Mouse (Mus musculus) lung, embryonic 14.5 days (tissue): Measurements from ENCODE around the gene Il4. TPM values are rescaled to one million over a fixed set of nuclear protein-coding genes. Genes with fewer than 3 reads are reported as not detected.
A peak's percentile ranks its signal among the peaks of the same experiment; 100 is the strongest.

Experiments used
- ATAC-seq: fragments of 200-750 bp; cut with Nextera tagmentation; 2 replicates; pipeline ENCODE4 v1.8.0; 2017; ENCODE audit warnings: mild to moderate bottlenecking, moderate TSS enrichment, moderate library complexity; ENCODE audit not compliant: insufficient read depth
- DNase-seq: peaks from one replicate; pipeline ENCODE4 v3.0.0-alpha.2; 2015
- H3K27ac ChIP-seq: fragments of 300-500 bp; sonication (generic); 2 replicates; pipeline ENCODE4 v1.5.1; 2014; ENCODE audit warnings: low read depth, mild to moderate bottlenecking, moderate library complexity
- H3K27me3 ChIP-seq: fragments of 300-500 bp; sonication (generic); 2 replicates; pipeline ENCODE4 v1.6.1; 2014; ENCODE audit warnings: low read length, control low read depth; ENCODE audit not compliant: insufficient read depth
- H3K36me3 ChIP-seq: fragments of 300-500 bp; sonication (generic); 2 replicates; pipeline ENCODE4 v1.6.1; 2014; ENCODE audit warnings: control low read depth; ENCODE audit not compliant: insufficient read depth
- H3K4me1 ChIP-seq: fragments of 300-500 bp; sonication (generic); 2 replicates; pipeline ENCODE4 v1.6.1; 2014; ENCODE audit warnings: antibody characterized with exemption, control low read depth; ENCODE audit not compliant: insufficient read depth
- H3K4me2 ChIP-seq: fragments of 300-500 bp; sonication (generic); 2 replicates; pipeline ENCODE4 v1.6.1; 2014; ENCODE audit warnings: mild to moderate bottlenecking
- H3K4me3 ChIP-seq: fragments of 300-500 bp; sonication (generic); 2 replicates; pipeline ENCODE4 v1.5.1; 2014; ENCODE audit warnings: low read depth, low read length
- H3K9ac ChIP-seq: fragments of 300-500 bp; sonication (generic); 2 replicates; pipeline ENCODE4 v1.6.1; 2014
- H3K9me3 ChIP-seq: fragments of 300-500 bp; sonication (generic); 2 replicates; pipeline ENCODE4 v1.6.1; 2016; ENCODE audit warnings: low read depth, low read length, control low read depth
- CTCF ChIP-seq: IDR thresholded peaks from 2 replicates; pipeline ENCODE4 v1.5.1; 2016; ENCODE audit warnings: antibody characterized with exemption, low read depth
- WGBS: fragments of 180-500 bp; shearing (Covaris S2); extraction: QIAGEN DNeasy Blood & Tissue Kit; methylation state at CpG from one replicate; pipeline ENCODE4 v1.1.7; 2014; 5-methylcytosine and 5-hydroxymethylcytosine counted together
- polyA plus RNA-seq: library from polyadenylated mRNA; unstranded; fragments of >200 nt; fragmentation: Nextera tagmentation; extraction: Ambion mirVana; gene quantifications from 2 replicates; pipeline ENCODE4 v1.2.1, GENCODE M21; 2014

The Il4 gene
- polyA plus RNA-seq, 1 experiment from 2014 or later = 2.1 TPM

DNA sequence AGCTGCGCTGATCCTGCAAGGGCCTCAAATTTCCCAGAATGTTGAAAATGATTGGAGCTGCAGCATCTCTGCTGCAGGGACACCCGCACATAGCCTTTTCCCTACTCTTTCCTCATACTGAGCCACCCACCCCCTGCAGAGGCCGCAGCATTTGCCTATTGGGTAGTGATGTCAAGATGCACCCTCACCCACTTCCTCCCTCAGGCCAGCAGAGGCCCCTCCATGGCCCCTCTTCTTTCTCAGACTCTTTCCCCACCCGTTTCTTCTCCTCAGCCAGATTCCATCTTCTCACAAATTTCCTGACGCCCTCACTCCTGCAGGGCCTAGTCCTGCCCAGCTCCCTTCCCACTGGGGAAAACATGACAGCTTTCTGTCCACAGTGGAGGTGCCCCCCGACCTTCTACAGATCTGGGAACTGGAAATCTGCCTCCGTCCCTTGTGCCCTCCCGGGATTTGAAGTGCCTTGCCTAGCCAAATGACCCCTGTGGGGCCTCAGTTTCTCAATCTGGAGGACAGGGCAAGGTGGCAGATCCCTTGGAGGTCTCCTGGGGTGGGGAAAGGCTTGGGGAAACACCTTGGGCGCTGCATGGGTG lies 17.2 kb upstream of the Il4 start:
- peak; percentile 7 for DNase-seq
- Histone ChIP-seq H3K9me3 (no peaks in the 10 kb centered on the region), H3K27ac (no peak overlapping the region), H3K9ac (no peak overlapping the region; the same call in 1 of the 2 replicates), H3K4me2 (peak overlapping the region; percentile 76), H3K4me3 (peak overlapping the region; percentile 36), H3K36me3 (no peaks in the 10 kb centered on the region), H3K4me1 (no peaks in the 10 kb centered on the region), H3K27me3 (peaks cover 26% of the 10 kb centered on the region)
- no peak for ATAC-seq
- 34% methylated on average over 9 of the region's 9 CpGs for WGBS
- TF ChIP-seq CTCF = no peak

DNA sequence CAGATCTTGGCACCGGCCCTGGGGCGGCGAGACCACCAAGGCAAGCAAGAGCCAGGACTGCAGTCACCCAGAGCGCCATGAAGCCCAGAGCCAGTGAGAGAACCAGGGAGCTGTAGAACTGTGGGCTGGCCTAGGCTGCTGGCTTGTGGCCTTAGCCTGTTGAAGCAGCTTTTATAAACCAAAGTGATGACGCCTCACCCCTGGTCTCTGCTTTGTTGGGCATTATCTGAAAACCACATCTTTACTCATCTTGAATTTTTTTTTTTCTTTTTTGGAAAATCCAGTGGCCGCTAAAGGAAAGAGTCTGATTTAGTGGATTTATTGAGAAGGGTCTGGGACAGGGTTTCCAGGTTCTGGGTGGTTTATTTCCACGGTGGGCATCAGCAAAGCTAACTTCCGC lies 16.1 kb upstream of the Il4 start, which contains the start of gene Il13:
Il13 (minus strand) TSS at position 147 of the 400 bp plus-strand sequence.
- no peak within 1 kb of the TSS for H3K4me2 ChIP-seq
- DNase-seq (no peak), ATAC-seq (no peak)
- no peaks in the 10 kb centered on the region for H3K4me1 ChIP-seq
- H3K9me3 ChIP-seq = no peaks in the 10 kb centered on the region
- peaks cover 26% of the 10 kb centered on the region for H3K27me3 ChIP-seq
- H3K9ac ChIP-seq = no peak within 1 kb of the TSS
- no peak for TF ChIP-seq CTCF
- no peak within 1 kb of the TSS for H3K4me3 ChIP-seq
- 91% methylated on average over 8 of the region's 8 CpGs for WGBS
- no peaks in the 10 kb centered on the region for H3K36me3 ChIP-seq
- no peak within 1 kb of the TSS for H3K27ac ChIP-seq

DNA sequence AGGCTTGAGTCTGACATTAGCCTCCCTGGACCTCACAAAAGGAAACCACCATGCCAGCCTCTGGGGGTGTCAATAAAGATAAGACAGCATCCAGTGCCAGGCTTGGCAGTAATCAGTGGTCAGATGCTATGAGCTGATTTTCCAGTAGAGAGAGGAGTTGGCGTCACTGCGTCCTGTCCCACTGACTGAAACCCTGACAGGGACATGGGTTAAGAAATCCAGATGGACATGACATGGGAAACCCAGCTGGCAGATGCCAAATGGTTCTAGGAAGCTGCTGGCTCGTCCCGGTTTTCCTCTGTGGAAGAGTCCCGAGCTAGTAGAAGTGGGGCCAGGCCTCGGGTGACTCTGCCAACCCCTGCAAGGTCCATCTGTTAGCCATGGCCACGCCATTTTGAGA lies 15.2 kb upstream of the Il4 start:
- WGBS = 79% methylated on average over 7 of the region's 7 CpGs
- peaks cover 26% of the 10 kb centered on the region for H3K27me3 ChIP-seq
- no peak overlapping the region for H3K4me2 ChIP-seq
- no peak for ATAC-seq
- no peak overlapping the region for H3K4me3 ChIP-seq
- no peaks in the 10 kb centered on the region for H3K9me3 ChIP-seq
- no peak overlapping the region for H3K27ac ChIP-seq
- H3K4me1 ChIP-seq = no peaks in the 10 kb centered on the region
- no peaks in the 10 kb centered on the region for H3K36me3 ChIP-seq
- no peak for DNase-seq
- no peak overlapping the region for H3K9ac ChIP-seq
- no peak for TF ChIP-seq CTCF

DNA sequence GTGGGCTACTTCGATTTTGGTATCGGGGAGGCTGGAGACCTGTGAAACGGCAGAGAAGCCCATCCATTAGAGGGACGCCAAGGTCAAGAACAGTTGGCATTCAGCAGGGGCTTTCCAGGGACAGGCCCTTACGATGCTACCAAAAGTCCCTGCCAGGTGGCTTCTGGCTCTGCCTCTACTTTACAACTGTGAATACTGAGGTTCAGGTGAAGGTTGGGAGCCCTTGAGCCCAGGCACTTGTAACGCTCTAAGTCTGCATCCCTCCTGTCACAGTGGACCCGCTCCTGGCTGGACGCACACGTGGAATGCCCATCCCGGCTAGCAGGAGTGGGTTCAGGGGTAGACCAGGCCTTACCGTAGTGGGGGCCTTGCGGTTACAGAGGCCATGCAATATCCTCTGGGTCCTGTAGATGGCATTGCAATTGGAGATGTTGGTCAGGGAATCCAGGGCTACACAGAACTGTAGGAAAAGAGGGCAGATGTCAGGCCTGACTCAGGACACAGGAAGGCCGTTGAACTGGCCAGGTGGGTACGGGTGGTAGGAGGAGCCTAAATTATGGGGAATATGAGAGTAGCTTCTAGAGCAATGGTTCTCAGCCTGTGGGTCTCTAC lies 13.8 kb upstream of the Il4 start:
- no peak overlapping the region for H3K9ac ChIP-seq
- ATAC-seq (no peak), DNase-seq (peak; percentile 42)
- H3K27me3 ChIP-seq = peaks cover 19% of the 10 kb centered on the region
- H3K36me3 ChIP-seq = no peaks in the 10 kb centered on the region
- no peak overlapping the region for H3K4me3 ChIP-seq
- peak; percentile 60 for TF ChIP-seq CTCF
- no peak overlapping the region for H3K27ac ChIP-seq
- no peaks in the 10 kb centered on the region for H3K9me3 ChIP-seq
- H3K4me2 ChIP-seq = no peak overlapping the region
- 68% methylated on average over 14 of the region's 14 CpGs for WGBS
- no peaks in the 10 kb centered on the region for H3K4me1 ChIP-seq

DNA sequence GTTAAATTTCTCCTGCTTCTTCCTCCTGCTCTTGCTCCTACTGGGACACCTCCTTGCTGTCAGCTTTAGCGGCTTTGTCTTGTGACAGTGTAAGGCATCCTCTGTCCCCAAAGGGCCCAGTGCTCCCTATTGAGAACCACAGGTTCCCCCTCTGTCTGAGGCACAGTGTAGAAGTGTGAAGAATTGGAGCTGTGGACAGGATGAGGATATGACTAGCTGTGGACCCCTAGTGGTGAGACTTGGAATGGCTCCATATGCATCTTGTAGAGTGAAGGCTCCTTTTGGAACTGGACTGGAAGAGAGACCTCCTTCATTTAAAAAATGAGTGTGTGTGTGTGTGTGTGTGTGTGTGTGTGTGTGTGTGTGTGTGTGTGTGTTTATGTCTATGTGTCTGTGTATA lies 9.4 kb upstream of the Il4 start:
- ATAC-seq = peak; percentile 62; the same call in 1 of the 2 replicates
- no peak overlapping the region for H3K9ac ChIP-seq
- H3K4me3 ChIP-seq = no peak overlapping the region
- no peaks in the 10 kb centered on the region for H3K4me1 ChIP-seq
- WGBS = 0% methylated on average over 1 of the region's 1 CpGs
- H3K4me2 ChIP-seq = no peak overlapping the region
- no peaks in the 10 kb centered on the region for H3K27me3 ChIP-seq
- peak; percentile 95 for TF ChIP-seq CTCF
- no peaks in the 10 kb centered on the region for H3K9me3 ChIP-seq
- no peak overlapping the region for H3K27ac ChIP-seq
- DNase-seq = peak; percentile 93
- no peaks in the 10 kb centered on the region for H3K36me3 ChIP-seq

DNA sequence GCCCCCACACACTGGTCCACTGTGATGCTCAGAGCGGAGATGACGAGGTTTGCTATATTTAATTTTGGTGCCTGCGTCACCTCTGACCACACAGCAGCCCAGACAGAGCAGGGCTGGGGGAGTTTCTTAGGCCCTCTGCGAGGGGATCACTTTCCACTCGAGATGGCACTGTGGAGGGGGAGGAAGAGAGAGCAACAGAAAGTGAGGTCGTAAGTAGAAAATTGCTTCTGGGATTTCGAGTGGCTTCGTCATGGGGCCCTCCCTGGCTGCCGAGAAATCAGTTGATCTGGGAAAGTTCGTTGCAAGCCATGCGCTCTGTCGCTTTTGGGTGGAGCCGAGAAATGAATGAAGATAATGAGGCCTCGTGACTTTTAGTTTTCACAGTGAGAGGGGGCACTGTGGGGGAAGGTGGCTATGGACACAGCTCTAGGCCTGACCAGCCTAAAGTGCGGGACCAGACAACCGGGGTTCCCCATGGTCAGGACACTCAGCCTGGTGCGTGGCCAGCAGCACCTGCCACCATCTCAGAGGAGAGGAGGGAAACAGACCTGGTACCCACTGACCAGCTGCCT lies 8.4 kb upstream of the Il4 start:
- Histone ChIP-seq H3K36me3 (no peaks in the 10 kb centered on the region), H3K27ac (no peak overlapping the region), H3K4me1 (no peaks in the 10 kb centered on the region), H3K27me3 (no peaks in the 10 kb centered on the region), H3K4me3 (no peak overlapping the region), H3K9ac (no peak overlapping the region), H3K9me3 (no peaks in the 10 kb centered on the region), H3K4me2 (no peak overlapping the region)
- no peak for TF ChIP-seq CTCF
- ATAC-seq (no peak), DNase-seq (no peak)
- WGBS = 63% methylated on average over 17 of the region's 17 CpGs

DNA sequence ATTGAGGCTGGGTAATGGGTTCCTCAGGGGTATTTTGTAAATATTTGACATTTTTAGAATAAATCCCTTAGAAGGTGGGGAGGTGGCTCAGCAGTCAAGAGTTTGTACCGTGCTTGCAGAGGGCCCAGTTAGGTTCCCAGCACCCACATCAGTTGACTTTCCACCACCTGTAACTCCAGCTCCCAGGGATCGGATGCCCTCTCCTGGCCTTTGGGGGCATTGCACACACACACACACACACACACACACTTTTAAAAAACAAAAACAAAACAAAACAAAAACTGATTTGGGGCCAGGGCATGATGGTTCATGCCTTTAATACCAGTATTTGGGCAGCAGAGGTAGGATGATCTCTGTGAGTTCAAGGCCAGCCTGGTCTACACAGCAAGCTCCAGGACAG lies 5.7 kb upstream of the Il4 start:
- H3K9me3 ChIP-seq = no peaks in the 10 kb centered on the region
- no peak overlapping the region for H3K4me2 ChIP-seq
- no peak overlapping the region for H3K4me3 ChIP-seq
- no peaks in the 10 kb centered on the region for H3K4me1 ChIP-seq
- no peak for ATAC-seq
- no peak overlapping the region for H3K27ac ChIP-seq
- no peaks in the 10 kb centered on the region for H3K36me3 ChIP-seq
- no peaks in the 10 kb centered on the region for H3K27me3 ChIP-seq
- WGBS = 89% methylated on average over 2 of the region's 2 CpGs
- TF ChIP-seq CTCF = 0 out of 2 replicates have a peak, but pooled peaks have one; percentile 18
- DNase-seq = no peak
- no peak overlapping the region for H3K9ac ChIP-seq
